Mouse (Mus musculus) gastrocnemius, postnatal 25 days (tissue): ENCODE data around the gene Top3a. TPM values are rescaled to one million over a fixed set of nuclear protein-coding genes. Genes with fewer than 3 reads are reported as not detected.
"Not testable (repeated sequence)": the region's sequence is repeated elsewhere in the genome, so short reads cannot be mapped to it uniquely, and the experiment has no call there.

Experiments
- DNase-seq: peaks from one replicate; pipeline ENCODE4 v3.0.0; 2022
- long read RNA-seq, 2 experiments: library from polyadenylated mRNA; stranded (forward); transcript quantifications; one replicate each; pipeline ENCODE4 v2.0.0; 2021
- total RNA-seq, 2 experiments: library from RNA; stranded (reverse); gene quantifications; 1 replicate in 1 of 2; 2 replicates in 1 of 2; pipeline ENCODE4 v1.2.3; 2021

Top3a gene
- 1 to 10 TPM; 3.2 to 3.3 TPM for total RNA-seq
- long read RNA-seq, experiment 1, partial matches to known transcripts: 1 of 4 reads
- long read RNA-seq, experiment 1, other reads (novel, unspliced or antisense): 1 of 4 reads
- long read RNA-seq, experiment 2, partial matches to known transcripts: 1 of 7 reads
- long read RNA-seq, experiment 2, other reads (novel, unspliced or antisense): 2 of 7 reads

DNA sequence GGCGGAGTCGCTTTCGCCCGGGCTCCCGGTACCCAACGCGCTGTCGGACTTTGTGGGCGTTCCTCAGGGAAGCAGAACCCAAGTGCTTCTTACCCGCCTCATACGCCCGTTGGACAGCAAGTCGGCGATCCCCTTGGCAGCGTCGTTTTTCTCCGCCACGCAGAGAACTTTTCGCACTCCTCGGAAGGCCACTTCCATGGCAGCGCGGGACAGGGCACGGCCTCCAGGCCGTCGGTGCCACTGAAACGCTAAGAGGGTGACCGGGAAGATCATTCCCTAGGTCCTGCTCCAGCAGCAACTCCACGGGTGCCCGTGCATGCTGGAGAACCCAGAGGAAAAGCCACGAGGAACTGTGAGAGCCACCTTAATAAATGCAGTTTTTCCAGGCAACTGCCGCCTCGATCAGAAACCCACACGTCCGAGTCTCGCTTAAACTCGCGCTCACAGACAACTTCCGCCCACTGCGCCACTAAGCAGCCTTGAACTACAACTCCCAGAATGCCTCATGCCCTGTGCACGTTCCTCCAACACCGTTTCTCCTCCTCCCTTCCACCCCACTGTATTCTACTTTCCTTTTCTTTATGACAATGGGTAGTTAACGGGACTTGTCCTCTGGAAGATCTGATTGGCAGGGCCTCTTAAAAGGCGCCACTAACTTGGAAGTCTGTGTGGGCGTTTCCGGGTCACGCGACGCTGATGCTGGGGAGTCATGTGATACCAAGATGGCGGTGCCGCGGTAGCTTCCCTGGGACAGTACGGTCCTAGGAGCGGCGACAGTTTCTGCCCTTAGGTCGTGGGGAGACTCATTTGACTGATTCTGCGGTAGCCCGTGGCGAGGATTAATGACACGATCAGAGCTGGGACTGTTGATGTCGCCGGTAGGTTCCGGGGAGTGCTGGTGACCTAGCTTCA, at the start of gene Top3a, which contains the start of gene Smcr8:
Top3a (minus strand) TSS at position 537 of the 912 bp plus-strand sequence.
Smcr8 (plus strand) TSS at position 696 of the 912 bp plus-strand sequence.
- DNase-seq: peak; percentile 82

DNA sequence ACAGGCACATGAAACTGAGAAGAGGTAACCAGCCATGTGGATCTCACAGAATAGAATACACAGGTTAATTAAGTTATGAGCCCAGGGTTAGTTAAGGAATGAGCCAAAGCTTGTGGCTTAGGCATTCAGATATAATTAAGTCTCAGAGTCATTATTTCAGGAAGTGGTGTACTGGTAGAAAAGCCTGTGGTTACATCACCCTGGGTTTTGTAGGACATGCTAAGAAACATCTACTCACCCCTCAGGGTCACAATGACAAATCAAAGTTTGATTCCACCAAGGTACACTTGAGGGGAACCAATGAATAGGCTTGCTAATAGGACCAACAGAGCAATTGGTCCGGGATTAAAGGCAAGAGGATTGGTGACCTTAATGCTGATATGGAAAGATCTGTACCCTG, 49.5 kb upstream of the Top3a start:
- no peak for DNase-seq

DNA sequence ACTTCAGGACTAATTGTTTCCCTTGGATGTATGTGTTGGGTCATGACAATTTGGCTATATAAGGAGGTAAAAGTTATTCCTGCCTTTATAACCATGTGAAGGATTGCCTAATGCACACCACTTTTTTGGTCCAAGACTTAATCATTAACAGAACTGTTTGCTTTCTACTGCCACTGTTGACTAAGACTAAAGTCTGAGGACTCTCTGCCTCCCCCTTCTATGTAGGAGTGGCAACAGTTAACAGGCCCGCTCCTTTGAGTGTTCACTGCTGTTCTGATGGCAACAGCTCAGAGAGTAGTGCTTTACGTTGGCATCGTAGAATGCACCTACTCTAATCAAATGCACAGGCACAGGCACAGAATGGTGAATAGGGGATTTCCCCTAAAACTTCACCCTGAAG, 48.0 kb upstream of the Top3a start:
- no peak for DNase-seq

DNA sequence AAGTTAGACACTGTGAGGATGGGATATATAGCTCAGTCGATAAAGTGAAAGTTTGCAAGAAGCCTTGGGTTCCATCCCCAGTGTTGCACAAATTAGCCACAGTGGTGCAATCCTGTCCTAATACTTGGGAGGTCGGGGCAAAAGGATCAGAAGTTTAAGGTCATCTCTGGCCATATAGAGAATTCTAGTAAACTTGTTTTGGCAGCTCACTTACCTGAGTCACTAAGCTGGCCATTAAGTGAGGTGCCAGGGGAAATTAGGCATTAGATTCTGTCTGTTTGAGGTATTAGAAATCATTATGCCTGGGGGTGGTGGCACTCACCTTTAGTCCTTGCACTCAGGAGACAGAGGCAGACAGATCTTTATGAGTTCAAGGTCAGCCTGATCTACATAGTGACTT, 46.6 kb upstream of the Top3a start:
- no peak for DNase-seq

DNA sequence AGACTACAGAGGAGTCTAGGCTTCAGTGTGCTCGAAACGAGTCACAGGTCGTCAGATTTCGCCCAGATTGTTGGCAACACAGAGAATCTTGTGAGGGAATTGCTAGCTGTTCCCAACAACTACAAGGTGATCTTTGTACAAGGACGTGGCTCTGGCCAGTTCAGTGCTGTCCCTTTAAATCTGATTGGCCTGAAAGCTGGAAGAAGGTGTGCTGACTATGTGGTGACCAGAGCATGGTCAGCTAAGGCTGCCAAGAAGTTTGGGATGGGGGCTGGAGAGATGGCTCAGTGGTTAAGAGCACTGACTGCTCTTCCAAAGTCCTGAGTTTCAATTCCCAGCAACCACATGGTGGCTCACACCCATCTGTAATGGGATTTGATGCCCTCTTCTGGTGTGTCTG, 39.2 kb upstream of the Top3a start:
- no peak for DNase-seq

DNA sequence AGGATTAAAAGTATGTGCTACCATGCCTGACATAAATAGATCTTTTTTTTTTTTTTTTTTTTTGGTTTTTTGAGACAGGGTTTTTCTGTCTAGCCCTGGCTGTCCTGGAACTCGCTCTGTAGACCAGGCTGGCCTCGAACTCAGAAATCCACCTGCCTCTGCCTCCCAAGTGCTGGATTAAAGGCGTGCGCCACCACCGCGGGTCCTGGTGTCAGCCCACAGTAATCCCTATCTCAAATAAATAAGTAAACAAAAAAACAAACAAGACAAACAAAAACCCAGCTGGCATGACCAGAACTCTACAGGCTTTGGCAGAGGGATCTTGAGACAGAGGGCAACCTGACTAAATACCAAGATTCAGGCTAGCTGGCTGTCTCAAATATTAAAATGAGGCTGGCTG, 34.5 kb upstream of the Top3a start, which contains the start of gene Shmt1:
Shmt1 (minus strand) TSS at position 101 of the 400 bp plus-strand sequence.
- not testable (repeated sequence) for DNase-seq

DNA sequence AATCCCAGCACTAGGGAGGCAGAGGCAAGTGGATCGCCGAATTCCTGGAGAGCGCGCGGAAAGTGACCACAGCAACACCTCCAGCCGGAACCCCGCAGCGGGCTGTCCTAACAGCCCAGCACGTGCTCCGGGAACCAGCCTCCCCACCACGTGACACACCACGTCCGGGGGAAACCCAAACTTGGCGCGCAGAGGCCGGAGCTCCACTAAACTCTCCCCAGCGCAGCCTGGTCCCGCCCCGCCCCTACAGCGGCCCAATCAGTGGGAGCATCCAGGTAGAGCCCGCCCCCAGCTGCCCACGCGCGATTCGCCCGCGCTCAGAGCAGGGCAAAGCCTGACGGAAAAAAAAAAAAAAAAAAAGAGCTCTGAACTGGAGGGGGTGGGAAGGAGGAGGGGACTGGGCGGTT, 33.9 kb upstream of the Top3a start:
- peak; percentile 95 for DNase-seq

DNA sequence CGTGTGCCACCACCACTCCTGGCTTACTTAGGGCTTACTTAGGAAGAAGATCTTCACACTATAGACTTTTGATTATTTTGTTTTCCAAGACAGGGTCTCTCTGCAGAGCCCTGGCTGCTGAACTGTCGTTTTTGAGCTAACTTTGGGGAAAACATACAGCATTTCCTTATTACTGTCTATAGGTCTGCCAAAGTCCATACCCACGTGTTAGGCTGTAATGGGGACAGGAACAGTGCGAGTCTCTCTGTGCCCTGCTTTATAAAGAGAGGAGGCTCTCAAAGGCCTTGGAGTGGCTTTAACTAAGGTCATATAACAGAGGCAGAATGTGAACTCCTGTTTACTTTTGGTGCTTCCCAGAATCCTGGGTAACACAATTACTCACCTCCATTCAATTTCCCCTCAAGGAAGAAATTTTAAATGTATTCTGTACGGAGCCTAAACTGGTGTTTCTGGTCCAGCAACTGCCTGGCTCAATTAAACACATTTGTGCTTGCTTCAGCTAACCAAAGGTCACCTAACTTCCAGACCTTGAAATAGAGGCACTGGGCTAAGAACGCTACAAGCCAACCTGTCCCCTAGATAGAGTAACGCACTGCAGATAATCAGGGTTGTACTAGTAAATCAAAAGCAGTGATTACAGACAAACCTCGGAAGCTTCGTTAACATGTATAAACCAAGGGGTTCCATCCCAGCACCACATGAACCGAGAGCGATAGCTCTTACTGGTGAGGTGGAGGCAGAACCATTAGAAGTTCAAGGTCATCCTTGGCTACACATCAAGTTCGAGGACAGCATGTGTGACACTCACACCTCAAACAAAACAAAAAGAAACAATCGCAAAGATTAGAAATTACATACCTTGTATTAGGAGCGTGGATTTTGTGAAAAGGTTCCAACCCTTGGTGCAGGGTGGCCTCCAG, 33.1 kb upstream of the Top3a start:
- DNase-seq: no peak

DNA sequence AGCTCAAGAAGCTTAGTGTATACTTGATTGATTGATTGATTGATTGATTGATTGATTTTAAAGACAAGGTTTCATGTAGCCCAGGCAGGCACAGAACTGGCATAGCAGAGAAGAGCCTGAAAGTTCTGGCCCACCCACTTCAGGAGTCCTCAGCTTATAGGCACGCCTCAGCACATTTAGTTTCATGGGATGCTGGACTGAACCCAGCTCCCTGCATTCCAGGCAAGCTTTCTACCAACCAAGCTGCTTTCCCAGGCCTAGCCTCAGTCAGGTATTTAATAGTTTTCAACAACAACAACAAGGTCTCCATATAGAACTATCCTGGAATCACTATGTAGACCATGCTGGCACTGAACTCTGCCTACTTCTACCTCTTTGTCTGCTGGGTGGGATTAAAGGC, 32.4 kb upstream of the Top3a start:
- DNase-seq: no peak

DNA sequence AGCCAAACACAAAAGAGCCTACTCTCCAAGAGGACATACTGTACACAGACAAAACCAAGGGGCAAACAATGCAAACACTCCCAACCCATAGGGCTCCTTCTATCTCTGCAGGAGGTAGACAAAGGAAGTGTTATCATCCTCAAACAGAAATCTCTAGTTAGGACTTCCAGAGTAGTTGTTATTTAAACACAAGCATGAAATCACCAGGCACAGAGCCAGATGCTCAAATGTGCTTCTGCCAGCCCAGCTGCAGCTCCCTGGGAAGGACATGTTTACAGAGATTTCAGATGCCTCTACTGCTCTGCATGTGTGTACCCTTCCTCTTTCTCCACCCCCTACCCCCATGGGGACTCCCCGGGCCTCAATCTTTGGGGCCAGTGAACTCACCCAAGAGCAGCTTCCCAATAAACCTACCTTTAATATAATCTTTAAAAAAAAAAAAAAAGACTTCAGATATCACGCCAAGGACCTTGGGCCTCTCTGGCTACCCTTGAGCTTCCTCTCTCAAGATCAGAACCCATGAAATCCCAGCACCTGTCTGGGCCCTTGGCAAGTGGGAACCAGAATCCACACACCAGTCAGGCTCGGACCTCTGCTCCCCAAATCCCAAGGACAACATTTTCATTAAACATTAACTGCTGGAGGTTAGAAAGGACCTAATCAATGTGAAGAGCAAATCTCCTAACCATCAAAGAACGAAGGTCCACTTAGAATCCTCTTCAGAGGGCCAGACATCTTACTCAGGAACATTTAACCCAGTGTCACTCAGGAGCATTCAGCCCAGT, 31.3 kb upstream of the Top3a start:
- DNase-seq: peak; percentile 24

DNA sequence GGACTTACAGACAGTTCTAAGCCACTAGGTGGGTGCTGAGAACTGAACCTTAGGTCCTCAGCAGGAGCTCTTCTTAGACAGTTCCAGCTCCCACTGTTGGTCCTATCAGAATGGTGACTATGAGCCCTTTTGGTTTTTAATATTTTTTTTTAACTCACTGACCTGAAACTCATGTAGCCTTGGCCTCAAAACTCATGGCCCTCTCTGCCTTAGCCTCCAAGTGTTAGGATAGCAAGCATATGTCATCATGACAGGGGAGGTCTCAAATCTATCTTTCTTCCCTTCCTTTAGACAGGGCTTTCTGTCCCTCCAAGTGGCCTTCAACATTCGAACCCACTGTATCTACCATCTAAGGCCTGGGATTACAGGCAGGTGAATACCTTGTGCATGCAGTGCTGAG, 23.7 kb upstream of the Top3a start:
- DNase-seq: no peak

DNA sequence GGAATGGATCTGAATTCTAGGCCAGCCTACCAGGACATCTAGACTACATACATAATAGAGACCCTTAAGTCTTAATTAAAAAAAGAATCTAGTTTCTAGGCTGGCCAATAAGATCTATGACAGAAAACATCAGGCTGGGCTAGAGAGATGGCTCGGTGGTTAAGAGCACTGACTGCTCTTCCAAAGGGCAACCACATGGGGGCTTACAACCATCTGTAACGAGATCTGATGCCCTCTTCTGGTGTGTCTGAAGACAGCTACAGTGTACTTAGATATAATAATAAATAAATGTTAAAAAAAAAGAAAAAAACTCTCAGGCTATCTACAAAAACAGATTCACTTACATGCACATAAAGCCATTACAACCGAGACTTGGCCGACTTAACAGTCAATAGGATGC, 22.8 kb upstream of the Top3a start:
- no peak for DNase-seq

DNA sequence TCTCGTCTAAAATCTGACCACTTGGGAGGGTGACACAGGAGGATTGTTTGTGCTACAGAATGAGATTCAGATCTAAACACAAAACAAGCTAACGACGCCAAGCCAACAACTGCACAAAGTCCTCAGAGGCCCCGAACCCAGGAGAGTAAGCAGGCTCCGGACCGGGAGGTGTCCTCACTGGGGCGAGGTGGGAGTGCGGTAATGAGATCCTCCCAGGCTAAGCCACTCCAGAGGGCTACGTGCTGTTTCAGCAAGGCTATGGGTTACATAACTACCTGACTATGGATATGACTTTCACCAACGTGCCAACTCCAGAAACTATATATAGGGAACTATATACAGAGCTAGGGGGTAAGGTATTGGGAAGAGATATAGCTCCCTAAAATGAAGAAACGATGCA, 19.2 kb upstream of the Top3a start:
- peak; percentile 25 for DNase-seq

DNA sequence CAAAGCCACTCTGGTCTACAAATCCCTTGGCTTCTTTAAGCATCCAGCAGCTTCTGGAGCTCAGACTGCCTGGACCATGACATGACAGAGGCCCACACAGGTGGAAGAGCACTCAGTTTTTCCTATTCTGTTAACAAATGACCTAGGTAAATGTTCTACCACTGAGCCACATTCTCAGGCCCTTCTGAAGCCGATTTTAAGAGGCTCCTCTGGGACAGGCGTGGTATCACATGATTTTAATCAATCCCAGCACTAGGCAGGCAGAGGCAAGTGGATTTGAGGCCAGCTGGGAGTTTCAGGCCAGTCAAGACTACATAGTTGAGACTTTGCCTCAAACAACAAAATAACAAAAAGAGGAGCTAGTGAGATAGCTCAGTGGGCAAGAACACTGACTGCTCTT, 13.3 kb upstream of the Top3a start:
- no peak for DNase-seq

DNA sequence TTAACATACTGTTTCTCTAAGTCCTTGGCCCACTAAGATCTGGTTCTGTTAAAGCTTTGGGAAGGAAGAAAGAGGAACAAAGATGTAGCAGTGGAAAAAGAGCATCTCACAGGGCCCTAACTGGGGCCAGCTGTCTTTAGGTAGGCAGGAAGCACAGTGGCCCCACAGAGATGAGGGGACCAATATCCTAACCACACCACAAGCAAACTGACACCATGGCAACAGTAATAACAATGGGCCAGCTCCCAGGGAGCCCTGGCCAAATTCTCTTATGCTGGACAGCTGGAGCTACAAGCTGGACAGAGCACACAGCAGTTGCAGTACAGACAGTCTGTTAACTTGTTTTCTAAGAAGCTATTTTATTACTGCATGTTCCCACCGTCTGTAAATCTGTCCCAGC, 10.4 kb upstream of the Top3a start:
- peak; percentile 72 for DNase-seq

DNA sequence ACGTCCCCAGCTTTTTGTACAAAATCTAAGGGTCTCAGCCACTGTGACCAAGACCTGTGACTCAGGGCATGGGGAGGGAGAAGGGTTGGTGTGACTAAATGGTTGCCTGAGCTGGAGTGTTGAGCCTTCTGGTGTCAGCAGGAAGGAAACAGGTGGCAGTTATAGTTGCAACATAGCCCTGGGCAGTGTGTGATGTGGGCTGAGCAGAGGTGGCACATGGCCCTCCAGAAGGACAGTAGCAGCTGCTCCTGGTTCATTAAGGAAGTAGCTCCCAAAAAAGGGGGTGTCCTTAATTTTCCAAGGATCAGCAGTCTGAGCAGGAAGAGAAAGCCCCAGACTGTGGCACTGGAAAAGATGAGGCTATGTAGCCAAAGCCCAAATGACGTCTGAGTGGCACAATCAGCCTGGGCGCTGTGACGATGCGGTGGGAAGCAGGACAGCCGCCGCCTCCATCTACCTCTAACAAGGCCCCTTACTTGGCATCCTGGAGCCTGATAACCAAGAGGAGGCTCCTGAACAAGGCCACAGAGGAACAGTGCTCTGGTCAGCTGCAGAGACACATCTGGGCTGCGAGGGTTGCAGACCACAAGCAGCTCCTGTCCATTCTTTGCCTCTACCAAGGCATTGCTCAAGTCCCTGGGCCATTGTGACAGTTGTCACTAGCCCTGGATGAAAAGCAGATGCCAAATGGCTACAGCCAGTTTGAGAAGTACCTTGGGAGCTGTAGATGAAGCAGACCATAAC, 7.2 kb upstream of the Top3a start:
- DNase-seq: peak; percentile 43

DNA sequence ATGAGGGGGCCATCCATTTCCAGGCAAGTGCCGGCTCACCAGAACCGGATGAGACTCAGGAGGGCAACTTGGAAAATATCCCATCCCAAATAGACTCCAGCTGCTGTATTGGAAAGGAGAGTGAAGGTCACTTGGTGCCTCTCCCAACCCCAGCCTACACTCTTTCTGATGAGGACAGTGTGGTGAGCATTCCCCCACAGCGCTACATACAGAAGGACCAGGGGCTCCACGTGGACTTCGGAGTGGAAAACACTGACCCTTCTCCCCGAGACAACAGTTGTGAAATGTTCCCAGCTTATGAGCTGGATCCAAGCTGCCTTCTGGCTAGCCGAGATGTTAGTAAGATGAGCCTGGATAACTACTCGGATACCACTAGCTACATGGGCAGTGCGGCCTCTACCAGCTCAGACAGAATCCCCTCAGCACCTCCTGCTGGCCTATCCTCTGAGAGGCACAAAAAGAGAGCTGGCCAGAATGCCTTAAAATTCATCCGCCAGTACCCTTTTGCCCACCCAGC, 2.6 kb upstream of the Top3a start:
- peak; percentile 29 for DNase-seq

DNA sequence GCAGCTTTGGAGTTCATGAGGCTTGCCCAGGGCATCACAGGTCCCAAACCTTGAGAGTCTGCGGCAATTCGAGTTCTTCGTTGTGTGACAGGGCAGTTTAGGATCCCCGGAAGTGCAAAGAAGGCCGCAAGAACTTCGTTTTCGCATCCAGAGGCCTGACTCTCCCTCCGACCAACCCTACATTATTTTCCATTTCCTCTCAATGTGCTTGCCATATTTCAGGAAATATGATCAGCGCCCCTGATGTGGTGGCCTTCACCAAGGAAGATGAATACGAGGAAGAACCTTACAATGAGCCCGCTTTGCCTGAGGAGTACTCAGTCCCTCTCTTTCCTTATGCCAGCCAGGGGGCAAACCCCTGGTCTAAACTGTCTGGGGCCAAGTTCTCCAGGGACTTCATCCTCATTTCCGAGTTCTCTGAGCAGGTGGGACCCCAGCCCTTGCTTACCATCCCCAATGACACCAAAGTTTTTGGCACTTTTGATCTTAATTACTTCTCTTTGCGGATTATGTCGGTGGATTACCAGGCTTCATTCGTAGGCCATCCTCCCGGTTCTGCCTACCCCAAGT, 721 bp upstream of the Top3a start:
- DNase-seq: no peak

DNA sequence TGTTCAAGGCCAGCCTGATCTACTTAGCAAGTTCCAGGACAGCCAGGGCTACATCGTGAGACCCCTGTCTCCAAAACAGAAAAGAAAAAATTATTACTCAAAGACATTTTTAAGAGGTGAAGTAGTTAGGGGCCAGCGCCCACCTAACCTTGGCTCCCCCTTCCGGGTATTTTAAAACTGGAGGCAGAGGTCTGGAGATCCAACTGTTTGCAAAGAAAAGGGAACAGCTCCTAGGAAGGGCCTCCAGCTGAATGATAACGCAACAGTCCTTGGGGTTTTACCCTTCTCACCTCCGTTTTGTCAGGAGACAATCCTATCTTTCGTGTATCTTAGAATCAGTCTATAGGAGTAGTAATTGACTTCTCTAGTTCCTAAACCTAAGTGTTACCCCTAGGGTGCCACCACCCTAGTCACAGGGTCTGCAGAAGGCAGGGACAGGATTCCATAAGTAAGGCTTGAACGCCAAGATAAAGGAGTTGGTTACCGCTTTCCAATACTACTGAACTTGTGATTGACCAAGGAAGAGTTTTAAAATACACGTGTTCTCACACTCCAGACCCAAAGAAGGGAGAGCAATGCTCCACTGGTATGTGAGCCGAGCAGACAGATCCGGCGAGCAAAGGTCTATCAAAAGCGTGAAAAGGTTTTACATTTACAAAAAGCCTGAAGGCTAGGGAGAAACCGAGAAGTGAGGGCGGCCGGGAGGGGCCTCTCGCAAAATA, 897 bp downstream of the Top3a start:
- DNase-seq: no peak

DNA sequence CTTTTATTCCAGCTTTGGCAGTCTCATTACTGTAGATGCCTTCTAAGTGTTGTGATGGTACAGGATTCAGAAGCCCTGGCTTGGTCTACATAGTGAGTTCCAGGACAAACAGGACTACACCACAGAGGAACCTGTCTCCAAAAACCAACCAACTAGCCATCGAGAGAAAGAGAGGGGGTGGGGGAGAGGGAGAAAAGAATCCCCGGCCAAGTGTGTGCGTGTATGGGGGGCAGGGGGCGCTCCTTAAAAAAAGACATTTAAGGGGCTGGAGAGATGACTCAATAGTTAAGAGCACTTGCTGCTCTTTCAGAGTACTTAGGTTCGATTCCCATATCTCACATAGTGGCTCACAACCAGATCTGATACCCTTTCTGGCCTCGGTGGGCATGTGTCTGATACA, 1.6 kb downstream of the Top3a start:
- no peak for DNase-seq
